Mouse (Mus musculus): Measurements from ENCODE around the gene P2rx5. TPM values are rescaled to one million over a fixed set of nuclear protein-coding genes. Genes with fewer than 3 reads are reported as not detected.

Gene P2rx5
- total and polyA plus RNA-seq, 3 experiments = 0.04 to 0.25 TPM; not detected in 1

GRCm38 (mm10) chr11:73162284-73162683 is 2.1 kb downstream of the P2rx5 start:
- no peaks in the 10 kb centered on the region; a peak in 1 of 4 replicates for H3K27me3 ChIP-seq (ENCODE audit: control insufficient read depth in 1 of 2, insufficient read depth in 2 of 2, low read length in 2 of 2)
- no peaks in the 10 kb centered on the region for H3K36me3 ChIP-seq (ENCODE audit: control insufficient read depth in 1 of 2, insufficient read depth in 2 of 2, low read length in 2 of 2)
- H3K27ac ChIP-seq (ENCODE audit: control insufficient read depth, low read depth, low read length) = no peak overlapping the region
- H3K79me2 ChIP-seq (ENCODE audit: control insufficient read depth, insufficient read depth, low read length, poor library complexity) = no peaks in the 10 kb centered on the region
- no peak for DNase-seq (ENCODE audit: low read depth, low spot score)
- no peaks in the 10 kb centered on the region for H3K4me1 ChIP-seq (ENCODE audit: control insufficient read depth in 1 of 2, insufficient read depth in 2 of 2, low read length in 2 of 2)
- no peak overlapping the region for H3K4me3 ChIP-seq (ENCODE audit: control insufficient read depth in 1 of 2, insufficient read depth in 1 of 2, low read depth in 2 of 2, low read length in 2 of 2)
- no peaks in the 10 kb centered on the region for H3K9me3 ChIP-seq (replicated peaks; ENCODE audit: insufficient read depth, low read length)
- H3K9ac ChIP-seq (ENCODE audit: control insufficient read depth, low read depth, low read length, poor library complexity, severe bottlenecking) = no peak overlapping the region
- no peak for TF ChIP-seq KAT2A (conservative IDR thresholded peaks at IDR 0.05; ENCODE audit: low read depth, low read length)
- no peak for TF ChIP-seq TAL1 (IDR thresholded peaks at IDR 0.05; ENCODE audit: low read length)
- TF ChIP-seq NELFE (IDR thresholded peaks at IDR 0.05; ENCODE audit: low read depth, low read length) = no peak
- TF ChIP-seq MAX (IDR thresholded peaks at IDR 0.05; ENCODE audit: low read length) = no peak
- TF ChIP-seq MYC (IDR thresholded peaks at IDR 0.05; ENCODE audit: low read depth, low read length) = no peak
- TF ChIP-seq BHLHE40 (IDR thresholded peaks at IDR 0.05; ENCODE audit: borderline replicate concordance, low read depth, low read length) = no peak
- TF ChIP-seq GABPA (IDR thresholded peaks at IDR 0.05; ENCODE audit: low read depth, low read length) = no peak
- TF ChIP-seq CHD2 (IDR thresholded peaks at IDR 0.05; ENCODE audit: low read length) = no peak
- TF ChIP-seq ETS1 (IDR thresholded peaks at IDR 0.05; ENCODE audit: low read depth, low read length) = no peak

GRCm38 (mm10) chr11:73168071-73168470 is 7.8 kb downstream of the P2rx5 start:
- Histone ChIP-seq H3K36me3 (ENCODE audit: control insufficient read depth in 1 of 2, insufficient read depth in 2 of 2, low read length in 2 of 2) (no peaks in the 10 kb centered on the region; a peak in 1 of 4 replicates), H3K27me3 (ENCODE audit: control insufficient read depth in 1 of 2, insufficient read depth in 2 of 2, low read length in 2 of 2) (no peaks in the 10 kb centered on the region), H3K4me3 (ENCODE audit: control insufficient read depth in 1 of 2, insufficient read depth in 1 of 2, low read depth in 2 of 2, low read length in 2 of 2) (no peak overlapping the region), H3K27ac (ENCODE audit: control insufficient read depth, low read depth, low read length) (no peak overlapping the region), H3K9ac (ENCODE audit: control insufficient read depth, low read depth, low read length, poor library complexity, severe bottlenecking) (no peak overlapping the region), H3K79me2 (ENCODE audit: control insufficient read depth, insufficient read depth, low read length, poor library complexity) (no peaks in the 10 kb centered on the region), H3K4me1 (ENCODE audit: control insufficient read depth in 1 of 2, insufficient read depth in 2 of 2, low read length in 2 of 2) (no peaks in the 10 kb centered on the region), H3K9me3 (replicated peaks; ENCODE audit: insufficient read depth, low read length) (no peaks in the 10 kb centered on the region)
- no peak for DNase-seq (ENCODE audit: low read depth, low spot score)
- TF ChIP-seq JUND (IDR thresholded peaks at IDR 0.05; ENCODE audit: low read depth, low read length) = no peak
- no peak for TF ChIP-seq ELF1 (IDR thresholded peaks at IDR 0.05; ENCODE audit: low read depth, low read length)
- no peak for TF ChIP-seq MAFK (IDR thresholded peaks at IDR 0.05; ENCODE audit: borderline replicate concordance, low read depth, low read length)
- TF ChIP-seq MXI1 (IDR thresholded peaks at IDR 0.05; ENCODE audit: low read depth, low read length) = no peak
- no peak for TF ChIP-seq HCFC1 (IDR thresholded peaks at IDR 0.05; ENCODE audit: low read depth, low read length)
- no peak for TF ChIP-seq TBP (IDR thresholded peaks at IDR 0.05; ENCODE audit: low read depth, low read length)
- no peak for TF ChIP-seq KAT2A (conservative IDR thresholded peaks at IDR 0.05; ENCODE audit: low read depth, low read length)
- TF ChIP-seq E2F4 (IDR thresholded peaks at IDR 0.05; ENCODE audit: borderline replicate concordance, low read depth, low read length) = no peak
- TF ChIP-seq ZKSCAN1 (IDR thresholded peaks at IDR 0.05; ENCODE audit: low read depth, low read length) = no peak
- no peak for TF ChIP-seq RCOR1 (IDR thresholded peaks at IDR 0.05; ENCODE audit: low read depth, low read length)
- no peak for TF ChIP-seq NRF1 (IDR thresholded peaks at IDR 0.05; ENCODE audit: insufficient read depth, low read depth, low read length, poor library complexity, severe bottlenecking)
- TF ChIP-seq ETS1 (IDR thresholded peaks at IDR 0.05; ENCODE audit: low read depth, low read length) = no peak
- TF ChIP-seq MYC (IDR thresholded peaks at IDR 0.05; ENCODE audit: low read depth, low read length) = no peak

Measured in MEL (cell line).